Mouse (Mus musculus) CH12.LX (cell line): ENCODE measurements around the gene Mxra8. TPM values are rescaled to one million over a fixed set of nuclear protein-coding genes. Genes with fewer than 3 reads are reported as not detected.

Experiments used
- DNase-seq: peaks from one replicate; pipeline ENCODE4 v3.0.0-alpha.2; 2013; ENCODE audit errors: extremely low read depth
- H3K27ac ChIP-seq: 2 replicates; pipeline ENCODE4 v1.5.1; 2012; ENCODE audit warnings: low read depth, mild to moderate bottlenecking, control low read depth, moderate library complexity; ENCODE audit not compliant: insufficient read depth
- H3K27me3 ChIP-seq: replicated peaks from 2 replicates; pipeline ENCODE3; 2012; ENCODE audit warnings: inconsistent platforms
- H3K36me3 ChIP-seq, 2 experiments: replicated peaks in 1 of 2; 2 replicates each; pipeline versions ENCODE3 to v1.6.1; 2012; ENCODE audit warnings: inconsistent platforms in 1 of 2, low read length in 1 of 2, mild to moderate bottlenecking in 1 of 2, mixed read lengths in 1 of 2, moderate library complexity in 1 of 2; ENCODE audit not compliant: control insufficient read depth in 1 of 2, insufficient read depth in 1 of 2
- H3K4me1 ChIP-seq, 2 experiments: 2 replicates each; pipeline ENCODE4 v1.6.1; 2012; ENCODE audit warnings: inconsistent platforms in 1 of 2, moderate library complexity in 1 of 2; ENCODE audit not compliant: insufficient read depth in 2 of 2, control insufficient read depth in 1 of 2
- H3K4me2 ChIP-seq: 2 replicates; pipeline ENCODE4 v1.6.1; 2012; ENCODE audit warnings: low read depth, mild to moderate bottlenecking, control low read depth; ENCODE audit not compliant: poor library complexity, insufficient read depth, severe bottlenecking
- H3K4me3 ChIP-seq, 3 experiments: fragments of 150-350 bp in 1 of 3; sonication (generic) in 1 of 3; replicated peaks in 1 of 3; 2 replicates each; pipeline versions ENCODE3 to v1.5.1; 2011 to 2012; ENCODE audit warnings: low read depth in 2 of 3, low read length in 2 of 3, mild to moderate bottlenecking in 2 of 3, moderate library complexity in 2 of 3, control low read depth in 1 of 3, improper control_type of control experiment in 1 of 3, inconsistent platforms in 1 of 3, mixed read lengths in 1 of 3; ENCODE audit not compliant: poor library complexity in 1 of 3
- H3K79me2 ChIP-seq: replicated peaks from 2 replicates; pipeline ENCODE4 v1.6.1; 2012; ENCODE audit warnings: mild to moderate bottlenecking, moderate library complexity; ENCODE audit not compliant: control insufficient read depth, poor library complexity, insufficient read depth, severe bottlenecking; ENCODE audit errors: extremely low read depth
- H3K9ac ChIP-seq: 2 replicates; pipeline ENCODE4 v1.6.1; 2012; ENCODE audit warnings: low read depth, mild to moderate bottlenecking, control low read depth, moderate library complexity; ENCODE audit not compliant: insufficient read depth
- H3K9me3 ChIP-seq: replicated peaks from 2 replicates; pipeline ENCODE3; 2012; ENCODE audit warnings: low read length, inconsistent platforms, mixed read lengths
- BHLHE40 ChIP-seq: IDR thresholded peaks from 2 replicates; pipeline ENCODE4 v1.6.1; 2011; ENCODE audit warnings: mild to moderate bottlenecking, low read depth, low read length, improper control_type of control experiment
- ELF1 ChIP-seq: IDR thresholded peaks from 2 replicates; pipeline ENCODE4 v1.6.1; 2014; ENCODE audit warnings: low read depth, mild to moderate bottlenecking, inconsistent platforms, low read length, improper control_type of control experiment
- EP300 ChIP-seq: IDR thresholded peaks from 2 replicates; pipeline ENCODE4 v1.6.1; 2011; ENCODE audit warnings: low read length, improper control_type of control experiment
- IRF4 ChIP-seq: IDR thresholded peaks from 2 replicates; pipeline ENCODE4 v1.6.1; 2014; ENCODE audit warnings: low read depth, mild to moderate bottlenecking, inconsistent platforms, low read length, improper control_type of control experiment
- JUND ChIP-seq: conservative IDR thresholded peaks from 2 replicates; pipeline ENCODE4 v1.6.1; 2011; ENCODE audit warnings: low read depth, low read length, improper control_type of control experiment
- KAT2A ChIP-seq: IDR thresholded peaks from 2 replicates; pipeline ENCODE4 v1.6.1; 2012; ENCODE audit warnings: low read length, improper control_type of control experiment, inconsistent platforms; ENCODE audit not compliant: insufficient replicate concordance
- MAX ChIP-seq: IDR thresholded peaks from 2 replicates; pipeline ENCODE4 v1.6.1; 2011; ENCODE audit warnings: low read length, improper control_type of control experiment
- MAZ ChIP-seq: IDR thresholded peaks from 2 replicates; pipeline ENCODE4 v1.6.1; 2012; ENCODE audit warnings: low read depth, mild to moderate bottlenecking, inconsistent platforms, low read length, improper control_type of control experiment, moderate library complexity
- MEF2A ChIP-seq: IDR thresholded peaks from 2 replicates; pipeline ENCODE4 v1.6.1; 2014; ENCODE audit warnings: low read depth, mild to moderate bottlenecking, inconsistent platforms, low read length, improper control_type of control experiment, borderline replicate concordance
- MXI1 ChIP-seq: IDR thresholded peaks from 2 replicates; pipeline ENCODE4 v1.6.1; 2011; ENCODE audit warnings: mild to moderate bottlenecking, low read depth, low read length, improper control_type of control experiment
- NRF1 ChIP-seq: IDR thresholded peaks from 2 replicates; pipeline ENCODE4 v1.6.1; 2014; ENCODE audit warnings: low read depth, mild to moderate bottlenecking, inconsistent platforms, low read length, improper control_type of control experiment, moderate library complexity
- RAD21 ChIP-seq: IDR thresholded peaks from 2 replicates; pipeline ENCODE4 v1.6.1; 2011; ENCODE audit warnings: low read depth, mild to moderate bottlenecking, low read length, improper control_type of control experiment, moderate library complexity
- RCOR1 ChIP-seq: conservative IDR thresholded peaks from 2 replicates; pipeline ENCODE4 v1.6.1; 2012; ENCODE audit warnings: low read depth, mild to moderate bottlenecking, inconsistent platforms, low read length, improper control_type of control experiment
- SMC3 ChIP-seq: IDR thresholded peaks from 2 replicates; pipeline ENCODE4 v1.6.1; 2011; ENCODE audit warnings: low read depth, low read length, improper control_type of control experiment
- USF1 ChIP-seq: IDR thresholded peaks from 2 replicates; pipeline ENCODE4 v1.6.1; 2014; ENCODE audit warnings: low read depth, mild to moderate bottlenecking, inconsistent platforms, low read length, improper control_type of control experiment
- USF2 ChIP-seq: conservative IDR thresholded peaks from 2 replicates; pipeline ENCODE4 v1.6.1; 2011; ENCODE audit warnings: low read depth, low read length, improper control_type of control experiment
- ZC3H11A ChIP-seq: IDR thresholded peaks from 2 replicates; pipeline ENCODE4 v1.6.1; 2012; ENCODE audit warnings: low read depth, mild to moderate bottlenecking, inconsistent platforms, low read length, improper control_type of control experiment
- ZMIZ1 ChIP-seq: IDR thresholded peaks from 2 replicates; pipeline ENCODE4 v1.6.1; 2012; ENCODE audit warnings: low read depth, mild to moderate bottlenecking, inconsistent platforms, low read length, improper control_type of control experiment
- dilution Hi-C: fragments of 300-500 bp; cut with MboI; formaldehyde crosslinking; loops from 2 replicates; pipeline ENCODE4 v1.14.3; 2020; ENCODE audit warnings: low sequenced_read_pairs; ENCODE audit not compliant: extremely low pct_unique_long_range_greater_than_20kb, extremely low pct_ligation_motif_present
- in situ Hi-C: fragments of 300-500 bp; cut with MboI; formaldehyde crosslinking; loops from 3 replicates; pipeline ENCODE4 v1.14.3; 2019; ENCODE audit warnings: low sequenced_read_pairs, low pct_ligation_motif_present, low pct_unique_long_range_greater_than_20kb, mixed read lengths
- polyA plus RNA-seq: library from polyadenylated mRNA; unstranded; fragments of >175 nt; gene quantifications from 2 replicates; pipeline ENCODE4 v1.2.1, GENCODE M21; 2012; ENCODE audit warnings: low read depth; ENCODE audit not compliant: insufficient read length
- total RNA-seq, 2 experiments: library from RNA; depleted of rRNA; stranded (reverse); fragments of 300-350 nt in 1 of 2; fragments of >200 nt in 1 of 2; gene quantifications; 2 replicates each; pipeline ENCODE4 v1.2.3; 2012 to 2014

The Mxra8 gene
- total and polyA plus RNA-seq, 3 experiments = 8.8 to 24.0 (median 12.4) TPM

DNA sequence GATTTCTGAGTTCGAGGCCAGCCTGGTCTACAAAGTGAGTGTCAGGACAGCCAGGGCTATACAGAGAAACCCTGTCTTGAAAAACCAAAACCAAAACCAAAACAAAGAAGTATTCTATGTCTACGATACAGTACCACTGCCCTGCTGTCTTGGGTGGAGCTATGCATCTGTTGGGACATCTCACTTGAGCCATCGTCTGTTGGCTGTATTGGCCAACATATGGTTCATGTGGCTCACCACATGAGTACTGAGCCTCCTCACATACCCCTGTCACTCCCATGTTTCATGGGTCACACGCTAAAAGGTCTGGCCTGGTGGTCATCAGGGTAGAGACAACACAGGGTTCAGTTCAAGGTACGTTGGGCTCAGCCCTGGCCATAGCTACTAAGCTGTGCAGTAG lies 46.9 kb downstream of the Mxra8 start:
- Histone ChIP-seq H3K9ac (no peak overlapping the region), H3K27ac (no peak overlapping the region), H3K9me3 (no peaks in the 10 kb centered on the region), H3K4me1 (peaks cover 5 to 15% of the 10 kb centered on the region in 2 experiments), H3K27me3 (no peaks in the 10 kb centered on the region), H3K36me3 (peaks cover 49 to 79% of the 10 kb centered on the region in 2 experiments), H3K79me2 (no peaks in the 10 kb centered on the region), H3K4me2 (no peak overlapping the region)
- DNase-seq = no peak
- in situ Hi-C loops = no loop called here
- TF ChIP-seq BHLHE40 = no peak
- TF ChIP-seq USF2 = no peak
- TF ChIP-seq RAD21 = no peak
- no peak for TF ChIP-seq ELF1
- no peak for TF ChIP-seq KAT2A
- TF ChIP-seq MAZ = no peak
- no peak for TF ChIP-seq IRF4
- TF ChIP-seq RCOR1 = no peak
- TF ChIP-seq MAX = no peak
- no peak for TF ChIP-seq USF1
- no peak for TF ChIP-seq MEF2A
- no peak for TF ChIP-seq NRF1
- no peak for TF ChIP-seq MXI1
- TF ChIP-seq SMC3 = no peak
- TF ChIP-seq, all 38 proteins: peak for 0
- dilution Hi-C loops = no loop called here
- H3K4me3 ChIP-seq = no peak overlapping the region

DNA sequence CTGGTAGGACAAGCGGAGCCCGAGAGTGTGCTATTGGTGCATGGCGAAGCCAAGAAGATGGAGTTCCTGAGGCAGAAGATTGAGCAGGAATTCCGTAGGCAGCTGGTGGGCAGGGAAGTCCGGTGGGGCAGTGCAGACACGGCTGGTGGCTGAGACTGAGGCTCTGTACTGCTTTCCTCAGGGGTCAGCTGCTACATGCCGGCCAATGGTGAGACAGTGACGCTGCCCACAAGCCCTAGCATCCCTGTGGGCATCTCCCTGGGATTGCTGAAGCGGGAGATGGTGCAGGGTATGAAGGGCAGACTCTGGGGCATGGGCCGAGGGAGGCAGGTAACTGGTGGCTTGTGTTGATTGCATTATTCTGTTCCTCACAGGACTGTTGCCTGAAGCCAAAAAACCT lies 48.2 kb downstream of the Mxra8 start:
- H3K9ac ChIP-seq = no peak overlapping the region
- peaks cover 47 to 75% of the 10 kb centered on the region in 2 experiments for H3K36me3 ChIP-seq
- in situ Hi-C loops = no loop called here
- dilution Hi-C loops = no loop called here
- no peak overlapping the region for H3K4me2 ChIP-seq
- H3K4me3 ChIP-seq = no peak overlapping the region
- peaks cover 5 to 17% of the 10 kb centered on the region in 2 experiments for H3K4me1 ChIP-seq
- no peak for TF ChIP-seq EP300
- TF ChIP-seq ZMIZ1 = no peak
- no peak for TF ChIP-seq ZC3H11A
- no peak for TF ChIP-seq ELF1
- no peak for TF ChIP-seq JUND
- no peaks in the 10 kb centered on the region for H3K9me3 ChIP-seq
- DNase-seq = no peak
- H3K27ac ChIP-seq = no peak overlapping the region
- H3K27me3 ChIP-seq = no peaks in the 10 kb centered on the region
- H3K79me2 ChIP-seq = 0 out of 2 replicates have a peak, but pooled peaks cover 1% of the 10 kb centered on the region
